Mouse (Mus musculus): ENCODE measurements around the gene Smu1.

The Smu1 gene

GRCm38 (mm10) chr4:40757157-40757779 is 455 bp downstream of the Smu1 start:
- in situ Hi-C loops (cut with MboI, MseI), result no loop called here

- in situ Hi-C loops (cut with MboI, MseI), result loop anchor here (10.0 kb wide), 1 partner anchor 499 kb away; no protein-coding TSS in a partner anchor
Measured at GRCm38 (mm10) chr4:40735351-40735750, 22.4 kb downstream of the Smu1 start.

GRCm38 (mm10) chr4:40731262-40731661 is 26.5 kb downstream of the Smu1 start:
- in situ Hi-C loops (cut with MboI, MseI), result loop anchor here (10.0 kb wide), 1 partner anchor 504 kb away; no protein-coding TSS in a partner anchor

GRCm38 (mm10) chr4:40727247-40727646 is 30.5 kb downstream of the Smu1 start:
- in situ Hi-C loops (cut with MboI, MseI), result no loop called here

- in situ Hi-C loops (cut with MboI, MseI), result no loop called here
Measured at GRCm38 (mm10) chr4:40725554-40725953, 32.2 kb downstream of the Smu1 start.

- in situ Hi-C loops (cut with MboI, MseI), result no loop called here
Measured at GRCm38 (mm10) chr4:40725141-40725540, 32.6 kb downstream of the Smu1 start.

GRCm38 (mm10) chr4:40722687-40723460 is 34.8 kb downstream of the Smu1 start:
- in situ Hi-C loops (cut with MboI, MseI), result loop anchor here (25.0 kb wide), 1 partner anchor 989 kb away; the partner anchor contains the start of genes Dctn3 and Rpp25l

- in situ Hi-C loops (cut with MboI, MseI), result loop anchor here (25.0 kb wide), 1 partner anchor 990 kb away; the partner anchor contains the start of genes Dctn3 and Rpp25l
Measured at GRCm38 (mm10) chr4:40722011-40722666, 35.6 kb downstream of the Smu1 start, which contains the start of gene Dnaja1. Gene Dnaja1, plus strand, starts transcription at chr4:40722150.

- in situ Hi-C loops (cut with MboI, MseI), result loop anchor here (25.0 kb wide), 1 partner anchor 991 kb away; the partner anchor contains the start of genes Dctn3 and Rpp25l
Measured at GRCm38 (mm10) chr4:40720910-40721309, 36.8 kb downstream of the Smu1 start.

- in situ Hi-C loops (cut with MboI, MseI), result loop anchor here (25.0 kb wide), 1 partner anchor 995 kb away; the partner anchor contains the start of genes Dctn3 and Rpp25l
Measured at GRCm38 (mm10) chr4:40717141-40717540, 40.6 kb downstream of the Smu1 start.

GRCm38 (mm10) chr4:40703710-40704275 is 53.9 kb downstream of the Smu1 start:
- in situ Hi-C loops (cut with MboI, MseI), result loop anchor here (10.0 to 25.0 kb wide), 2 partner anchors 559 to 1009 kb away; partner anchors contain the start of genes Aco1, Dctn3 and Rpp25l

- in situ Hi-C loops (cut with MboI, MseI), result loop anchor here (10.0 to 25.0 kb wide), 2 partner anchors 558 to 1009 kb away; partner anchors contain the start of genes Aco1, Dctn3 and Rpp25l
Measured at GRCm38 (mm10) chr4:40702797-40703709, 54.7 kb downstream of the Smu1 start, which contains the start of gene Aptx. Gene Aptx, minus strand, starts transcription at chr4:40703194.

- in situ Hi-C loops (cut with MboI, MseI), result loop anchor here (10.0 to 25.0 kb wide), 2 partner anchors 557 to 1011 kb away; partner anchors contain the start of genes Aco1, Dctn3 and Rpp25l
Measured at GRCm38 (mm10) chr4:40701796-40702195, 55.9 kb downstream of the Smu1 start.

GRCm38 (mm10) chr4:40700216-40700615 is 57.5 kb downstream of the Smu1 start:
- in situ Hi-C loops (cut with MboI, MseI), result loop anchor here (10.0 to 25.0 kb wide), 2 partner anchors 555 to 1012 kb away; partner anchors contain the start of genes Aco1, Dctn3 and Rpp25l

- in situ Hi-C loops (cut with MboI, MseI), result no loop called here
Measured at GRCm38 (mm10) chr4:40697059-40697458, 60.7 kb downstream of the Smu1 start.

- in situ Hi-C loops (cut with MboI, MseI), result no loop called here
Measured at GRCm38 (mm10) chr4:40691100-40691499, 66.6 kb downstream of the Smu1 start.
